Mouse (Mus musculus) heart, postnatal 4 days (tissue): ENCODE data around the gene Gm37240. TPM values are rescaled to one million over a fixed set of nuclear protein-coding genes. Genes with fewer than 3 reads are reported as not detected.

Experiments used
- DNase-seq: peaks from one replicate; pipeline ENCODE4 v3.0.0; 2021
- total RNA-seq, 2 experiments: library from RNA; stranded (reverse); gene quantifications; 2 replicates each; pipeline ENCODE4 v1.2.3; 2021

The Gm37240 gene
- total RNA-seq, 2 experiments from 2014 or later, result 19.6 to 20.6 TPM

GRCm38 (mm10) chr3:85173441-85174071 lies 713.8 kb downstream of the Gm37240 start:
- DNase-seq, result no peak

- no peak for DNase-seq
These were observed 714.8 kb downstream of the Gm37240 start for GRCm38 (mm10) chr3:85172532-85172931.

- DNase-seq, result no peak
These were observed 715.2 kb downstream of the Gm37240 start for GRCm38 (mm10) chr3:85172096-85172495.

- DNase-seq, result no peak
These were observed 718.5 kb downstream of the Gm37240 start for GRCm38 (mm10) chr3:85168816-85169215.

- no peak for DNase-seq
These were observed 722.4 kb downstream of the Gm37240 start for GRCm38 (mm10) chr3:85164931-85165330.

- DNase-seq, result no peak
These were observed 723.9 kb downstream of the Gm37240 start for GRCm38 (mm10) chr3:85163396-85163795.

- no peak for DNase-seq
These were observed 724.9 kb downstream of the Gm37240 start for GRCm38 (mm10) chr3:85162430-85162829.

GRCm38 (mm10) chr3:85160816-85161215 lies 726.5 kb downstream of the Gm37240 start:
- DNase-seq, result no peak

- no peak for DNase-seq
These were observed 727.7 kb downstream of the Gm37240 start for GRCm38 (mm10) chr3:85159631-85160030.

- no peak for DNase-seq
These were observed 738.5 kb downstream of the Gm37240 start for GRCm38 (mm10) chr3:85148816-85149215.

GRCm38 (mm10) chr3:85148038-85148550 lies 739.2 kb downstream of the Gm37240 start:
- no peak for DNase-seq

- peak; percentile 49 for DNase-seq
These were observed 741.8 kb downstream of the Gm37240 start for GRCm38 (mm10) chr3:85145568-85145967.

- no peak for DNase-seq
These were observed 742.2 kb downstream of the Gm37240 start for GRCm38 (mm10) chr3:85145076-85145475.

GRCm38 (mm10) chr3:85144425-85144824 lies 742.9 kb downstream of the Gm37240 start:
- DNase-seq, result no peak

- DNase-seq, result no peak
These were observed 746.8 kb downstream of the Gm37240 start for GRCm38 (mm10) chr3:85140488-85140887.

- no peak for DNase-seq
These were observed 748.9 kb downstream of the Gm37240 start for GRCm38 (mm10) chr3:85138407-85138806.

GRCm38 (mm10) chr3:85133561-85133960 lies 753.8 kb downstream of the Gm37240 start:
- no peak for DNase-seq

GRCm38 (mm10) chr3:85131878-85132277 lies 755.4 kb downstream of the Gm37240 start:
- peak; percentile 15 for DNase-seq

GRCm38 (mm10) chr3:85128546-85128945 lies 758.8 kb downstream of the Gm37240 start:
- no peak for DNase-seq

- no peak for DNase-seq
These were observed 760.3 kb downstream of the Gm37240 start for GRCm38 (mm10) chr3:85126970-85127369.

- no peak for DNase-seq
These were observed 761.8 kb downstream of the Gm37240 start for GRCm38 (mm10) chr3:85125471-85125870.

- no peak for DNase-seq
These were observed 762.4 kb downstream of the Gm37240 start for GRCm38 (mm10) chr3:85124924-85125323.

GRCm38 (mm10) chr3:85124410-85124809 lies 762.9 kb downstream of the Gm37240 start:
- no peak for DNase-seq

- no peak for DNase-seq
These were observed 769.6 kb downstream of the Gm37240 start for GRCm38 (mm10) chr3:85117702-85118101.

- no peak for DNase-seq
These were observed 770.3 kb downstream of the Gm37240 start for GRCm38 (mm10) chr3:85117014-85117413.
